Mouse (Mus musculus) limb, embryonic 11.5 days (tissue): ENCODE measurements around the gene Tm6sf2. TPM values are rescaled to one million over a fixed set of nuclear protein-coding genes. Genes with fewer than 3 reads are reported as not detected.
"Not testable (repeated sequence)": the region's sequence is repeated elsewhere in the genome, so short reads cannot be mapped to it uniquely, and the experiment has no call there.

Experiments
- ATAC-seq: fragments of 200-750 bp; cut with Nextera tagmentation; 2 replicates; pipeline ENCODE4 v1.8.0; 2017; ENCODE audit warnings: low read depth; ENCODE audit not compliant: insufficient number of reproducible peaks, low FRiP score, low TSS enrichment
- DNase-seq: peaks from one replicate; pipeline ENCODE4 v3.0.0-alpha.2; 2015; ENCODE audit warnings: low spot score
- H3K27ac ChIP-seq: fragments of 300-500 bp; sonication (generic); replicated peaks from 2 replicates; pipeline ENCODE4 v1.5.1; 2014; ENCODE audit warnings: low read depth, mild to moderate bottlenecking, low read length
- H3K27me3 ChIP-seq: fragments of 300-500 bp; sonication (generic); 2 replicates; pipeline ENCODE4 v1.6.1; 2014; ENCODE audit warnings: mild to moderate bottlenecking, low read length, mixed read lengths; ENCODE audit not compliant: control insufficient read depth, insufficient read depth
- H3K36me3 ChIP-seq: fragments of 300-500 bp; sonication (generic); 2 replicates; pipeline ENCODE4 v1.6.1; 2014; ENCODE audit warnings: mild to moderate bottlenecking, low read length, moderate library complexity, mixed read lengths; ENCODE audit not compliant: control insufficient read depth, insufficient read depth
- H3K4me1 ChIP-seq: fragments of 300-500 bp; sonication (generic); 2 replicates; pipeline ENCODE4 v1.6.1; 2014; ENCODE audit warnings: low read length, mixed read lengths; ENCODE audit not compliant: control insufficient read depth, insufficient read depth
- H3K4me2 ChIP-seq: fragments of 300-500 bp; sonication (generic); 2 replicates; pipeline ENCODE4 v1.6.1; 2014; ENCODE audit warnings: low read depth, mild to moderate bottlenecking, moderate library complexity; ENCODE audit not compliant: severe bottlenecking
- H3K4me3 ChIP-seq: fragments of 300-500 bp; sonication (generic); 2 replicates; pipeline ENCODE4 v1.5.1; 2014; ENCODE audit warnings: low read depth, low read length
- H3K9ac ChIP-seq: fragments of 300-500 bp; sonication (generic); 2 replicates; pipeline ENCODE4 v1.6.1; 2014; ENCODE audit warnings: mild to moderate bottlenecking, low read length
- H3K9me3 ChIP-seq: fragments of 300-500 bp; sonication (generic); 2 replicates; pipeline ENCODE4 v1.6.1; 2016; ENCODE audit warnings: low read length; ENCODE audit not compliant: control insufficient read depth
- WGBS: fragments of 180-500 bp; shearing (Covaris S2); extraction: QIAGEN DNeasy Blood & Tissue Kit; methylation state at CpG from one replicate; pipeline ENCODE4 v1.1.7; 2014; 5-methylcytosine and 5-hydroxymethylcytosine counted together
- polyA plus RNA-seq: library from polyadenylated mRNA; unstranded; fragments of >200 nt; fragmentation: Nextera tagmentation; extraction: Ambion mirVana; gene quantifications from 2 replicates; pipeline ENCODE4 v1.2.1, GENCODE M21; 2014

Gene Tm6sf2
- polyA plus RNA-seq, 1 experiment from 2014 or later: 0.52 TPM

DNA sequence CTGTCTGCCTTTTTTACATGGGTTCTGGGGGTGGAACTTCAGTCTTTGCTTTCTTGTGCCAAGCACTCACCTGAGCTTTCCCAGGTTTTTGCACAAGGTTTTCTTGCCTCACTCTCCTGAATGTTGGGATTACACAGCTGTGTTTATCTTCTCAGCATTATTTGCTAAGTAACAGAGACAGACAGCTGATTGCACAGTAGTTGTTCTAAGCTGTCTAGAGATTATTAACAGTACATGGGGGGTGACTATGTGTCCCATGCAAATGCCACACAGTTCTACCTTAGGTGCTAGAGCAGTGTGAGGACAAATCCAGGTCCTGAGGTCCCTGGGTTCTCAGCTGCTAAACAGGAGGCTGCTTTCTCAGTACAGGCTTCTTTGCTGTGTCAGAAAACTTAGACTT, 23.1 kb upstream of the Tm6sf2 start:
- H3K27me3 ChIP-seq: no peaks in the 10 kb centered on the region
- no peaks in the 10 kb centered on the region for H3K4me1 ChIP-seq
- H3K4me3 ChIP-seq: no peak overlapping the region
- H3K4me2 ChIP-seq: no peak overlapping the region
- ATAC-seq (no peak), DNase-seq (no peak)
- H3K9me3 ChIP-seq: no peaks in the 10 kb centered on the region
- no peak overlapping the region for H3K27ac ChIP-seq
- no peak overlapping the region for H3K9ac ChIP-seq
- peaks cover 21% of the 10 kb centered on the region for H3K36me3 ChIP-seq

DNA sequence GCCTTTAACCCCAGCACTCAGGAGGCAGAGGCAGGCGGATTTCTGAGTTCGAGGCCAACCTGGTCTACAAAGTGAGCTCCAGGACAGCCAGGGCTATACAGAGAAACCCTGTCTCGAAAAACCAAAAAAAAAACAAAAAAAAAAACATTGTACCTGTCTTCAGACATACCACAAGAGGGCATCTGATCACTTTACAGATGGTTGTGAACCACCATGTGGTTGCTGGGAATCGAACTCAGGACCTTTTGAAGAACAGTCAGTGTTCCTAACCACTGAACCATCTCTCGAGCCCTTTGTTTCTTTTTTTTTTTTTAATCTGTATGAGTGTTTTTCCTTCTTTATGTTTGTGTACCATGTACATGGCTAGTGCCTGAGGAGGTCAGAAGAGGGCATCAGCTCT, 22.3 kb upstream of the Tm6sf2 start:
- not testable (repeated sequence) for H3K4me3 ChIP-seq, H3K9me3 ChIP-seq, H3K4me1 ChIP-seq, H3K27ac ChIP-seq, H3K9ac ChIP-seq, H3K4me2 ChIP-seq, ATAC-seq, DNase-seq, H3K27me3 ChIP-seq
- WGBS: 92% methylated on average over 4 of the region's 5 CpGs
- peaks cover 24% of the 10 kb centered on the region for H3K36me3 ChIP-seq

DNA sequence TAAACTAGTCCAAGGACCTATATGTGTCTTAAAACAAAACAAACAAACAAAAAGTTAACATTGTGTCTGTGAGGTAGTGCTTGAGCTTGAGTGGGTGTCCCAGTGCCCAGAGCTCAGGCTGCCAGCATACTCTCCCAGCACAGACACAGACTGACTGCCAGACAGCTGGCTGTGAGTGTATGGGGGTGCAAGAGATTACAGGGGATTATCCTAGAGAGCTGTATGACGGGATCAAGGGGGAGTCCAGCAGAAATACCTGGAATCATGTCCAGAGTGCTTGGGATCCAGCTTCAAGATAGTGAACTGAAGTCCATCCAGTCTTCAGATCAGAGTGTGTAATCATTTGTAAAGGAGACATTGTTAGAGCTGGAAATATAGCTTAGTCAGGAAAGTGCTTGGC, 15.0 kb upstream of the Tm6sf2 start:
- Histone ChIP-seq H3K4me1 (no peaks in the 10 kb centered on the region), H3K27ac (no peak overlapping the region), H3K9me3 (no peaks in the 10 kb centered on the region), H3K4me3 (no peak overlapping the region), H3K36me3 (peaks cover 17% of the 10 kb centered on the region; the same call in 1 of the 2 replicates), H3K9ac (no peak overlapping the region), H3K27me3 (no peaks in the 10 kb centered on the region), H3K4me2 (no peak overlapping the region)
- DNase-seq (no peak), ATAC-seq (no peak)
- WGBS: 75% methylated on average over 1 of the region's 1 CpGs

- peaks cover 12% of the 10 kb centered on the region; the same call in 1 of the 2 replicates for H3K36me3 ChIP-seq
- WGBS: 66% methylated on average over 2 of the region's 2 CpGs
- no peak for ATAC-seq
- H3K9ac ChIP-seq: no peak overlapping the region
- no peak overlapping the region for H3K27ac ChIP-seq
- H3K27me3 ChIP-seq: no peaks in the 10 kb centered on the region
- H3K4me1 ChIP-seq: no peaks in the 10 kb centered on the region
- H3K4me2 ChIP-seq: no peak overlapping the region
- H3K9me3 ChIP-seq: no peaks in the 10 kb centered on the region
- no peak overlapping the region for H3K4me3 ChIP-seq
- DNase-seq: no peak
Measured at GRCm38 (mm10) chr8:70071836-70072440, 786 bp upstream of the Tm6sf2 start.

GRCm38 (mm10) chr8:70073120-70073519, 396 bp downstream of the Tm6sf2 start:
- no peaks in the 10 kb centered on the region for H3K4me1 ChIP-seq
- no peak overlapping the region for H3K27ac ChIP-seq
- DNase-seq (no peak), ATAC-seq (no peak)
- no peak overlapping the region for H3K9ac ChIP-seq
- H3K27me3 ChIP-seq: no peaks in the 10 kb centered on the region
- H3K36me3 ChIP-seq: peaks cover 12% of the 10 kb centered on the region; the same call in 1 of the 2 replicates
- 54% methylated on average over 8 of the region's 8 CpGs for WGBS
- H3K9me3 ChIP-seq: no peaks in the 10 kb centered on the region
- H3K4me3 ChIP-seq: no peak overlapping the region
- peak overlapping the region; percentile 37; the same call in 1 of the 2 replicates for H3K4me2 ChIP-seq

GRCm38 (mm10) chr8:70073682-70074081, 958 bp downstream of the Tm6sf2 start:
- Histone ChIP-seq H3K9ac (no peak overlapping the region), H3K27me3 (no peaks in the 10 kb centered on the region), H3K27ac (no peak overlapping the region), H3K36me3 (peaks cover 9% of the 10 kb centered on the region; the same call in 1 of the 2 replicates), H3K4me2 (no peak overlapping the region), H3K9me3 (no peaks in the 10 kb centered on the region), H3K4me1 (no peaks in the 10 kb centered on the region), H3K4me3 (no peak overlapping the region)
- ATAC-seq (no peak), DNase-seq (no peak)
- 84% methylated on average over 1 of the region's 1 CpGs for WGBS

DNA sequence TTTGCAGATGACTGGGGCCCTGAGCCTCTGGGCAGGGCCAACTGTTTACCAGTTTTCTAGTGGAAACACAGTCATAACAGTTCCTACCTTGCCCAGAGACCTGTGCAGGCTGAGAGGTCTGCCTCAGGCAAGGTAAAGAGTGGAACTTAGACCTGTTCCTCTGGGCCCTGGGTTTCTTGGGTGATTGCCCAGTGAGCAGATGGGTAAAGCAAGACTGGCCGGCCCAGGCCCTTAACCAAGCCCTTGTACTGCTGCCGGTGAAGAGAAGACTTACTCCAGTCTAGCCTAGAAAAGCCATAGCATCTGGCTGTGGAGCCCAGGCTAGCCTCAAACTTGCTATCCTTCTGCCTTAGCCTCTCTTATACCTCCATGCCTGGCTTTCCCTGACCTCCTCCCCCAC, 9.3 kb downstream of the Tm6sf2 start:
- no peaks in the 10 kb centered on the region for H3K36me3 ChIP-seq
- WGBS: 97% methylated on average over 2 of the region's 2 CpGs
- no peak overlapping the region for H3K4me3 ChIP-seq
- H3K9ac ChIP-seq: no peak overlapping the region
- DNase-seq: no peak
- H3K27ac ChIP-seq: no peak overlapping the region
- ATAC-seq: no peak
- H3K9me3 ChIP-seq: no peaks in the 10 kb centered on the region
- peaks cover 12% of the 10 kb centered on the region for H3K4me1 ChIP-seq
- H3K4me2 ChIP-seq: no peak overlapping the region
- peaks cover 47% of the 10 kb centered on the region for H3K27me3 ChIP-seq

DNA sequence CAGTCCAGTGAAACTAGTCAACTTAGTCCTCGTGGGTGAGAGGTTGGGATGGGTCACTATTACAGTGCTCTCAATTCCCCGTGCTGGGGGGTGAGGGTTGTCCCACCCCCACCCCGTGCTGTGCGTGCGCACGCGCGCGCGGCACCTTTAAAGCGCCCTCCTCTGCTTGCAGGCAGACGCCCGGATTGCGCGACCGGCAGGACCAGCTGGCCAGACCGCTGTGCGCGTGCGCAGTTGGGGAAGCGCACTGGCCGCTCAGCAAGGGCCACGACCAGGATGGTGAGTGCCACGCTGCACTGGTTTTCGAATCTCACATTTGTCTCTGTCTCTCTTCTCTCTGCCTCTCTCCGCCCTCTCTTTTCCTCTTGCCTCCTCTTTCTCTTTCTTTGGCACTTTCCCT, 10.6 kb downstream of the Tm6sf2 start, which contains the start of gene Hapln4:
Gene Hapln4 (plus strand): TSS at position 173 of the 400 bp plus-strand sequence.
- H3K4me3 ChIP-seq: peak within 1 kb of the TSS; percentile 34
- no peak for ATAC-seq
- H3K9ac ChIP-seq: peak within 1 kb of the TSS; percentile 7; the same call in 1 of the 2 replicates
- H3K27ac ChIP-seq: no peak within 1 kb of the TSS
- H3K9me3 ChIP-seq: no peaks in the 10 kb centered on the region
- DNase-seq: peak; percentile 72
- under 1% methylated on average over 26 of the region's 26 CpGs for WGBS
- no peaks in the 10 kb centered on the region for H3K36me3 ChIP-seq
- peak within 1 kb of the TSS; percentile 58 for H3K4me2 ChIP-seq
- H3K27me3 ChIP-seq: peaks cover 60% of the 10 kb centered on the region
- H3K4me1 ChIP-seq: peaks cover 15% of the 10 kb centered on the region
